Mouse (Mus musculus) myocyte (in vitro differentiated cells): Measurements from ENCODE around the gene Hist1h3d.

Experiments
- MAX ChIP-seq: IDR thresholded peaks from one replicate; pipeline ENCODE4 v1.6.1; 2011; ENCODE audit warnings: low read depth, mild to moderate bottlenecking, control low read depth
- MYOD1 ChIP-seq, 3 experiments: IDR thresholded peaks; one replicate each; pipeline ENCODE4 v1.6.1; 2011; ENCODE audit warnings: control low read depth in 2 of 3, low read depth in 2 of 3, mild to moderate bottlenecking in 2 of 3, moderate library complexity in 1 of 3; ENCODE audit not compliant: insufficient read length in 2 of 3, control insufficient read depth in 1 of 3
- USF1 ChIP-seq: IDR thresholded peaks from one replicate; pipeline ENCODE4 v1.6.1; 2011; ENCODE audit warnings: low read depth, mild to moderate bottlenecking, control low read depth, moderate library complexity

GRCm38 (mm10) chr13:23576906-23577639, 1.5 kb downstream of the Hist1h3d start:
- no peak for TF ChIP-seq MYOD1 (IDR thresholded peaks at IDR 0.05; ENCODE audit: control insufficient read depth in 1 of 3, insufficient read length in 2 of 3, low read depth in 2 of 3)
- TF ChIP-seq MAX, result no peak
- TF ChIP-seq USF1, result no peak
